Mouse (Mus musculus): ENCODE measurements around the gene Slc22a20. TPM values are rescaled to one million over a fixed set of nuclear protein-coding genes. Genes with fewer than 3 reads are reported as not detected.
A peak's percentile ranks its signal among the peaks of the same experiment; 100 is the strongest.

Slc22a20 gene
- total RNA-seq, 4 experiments from 2014 or later = not detected

DNA sequence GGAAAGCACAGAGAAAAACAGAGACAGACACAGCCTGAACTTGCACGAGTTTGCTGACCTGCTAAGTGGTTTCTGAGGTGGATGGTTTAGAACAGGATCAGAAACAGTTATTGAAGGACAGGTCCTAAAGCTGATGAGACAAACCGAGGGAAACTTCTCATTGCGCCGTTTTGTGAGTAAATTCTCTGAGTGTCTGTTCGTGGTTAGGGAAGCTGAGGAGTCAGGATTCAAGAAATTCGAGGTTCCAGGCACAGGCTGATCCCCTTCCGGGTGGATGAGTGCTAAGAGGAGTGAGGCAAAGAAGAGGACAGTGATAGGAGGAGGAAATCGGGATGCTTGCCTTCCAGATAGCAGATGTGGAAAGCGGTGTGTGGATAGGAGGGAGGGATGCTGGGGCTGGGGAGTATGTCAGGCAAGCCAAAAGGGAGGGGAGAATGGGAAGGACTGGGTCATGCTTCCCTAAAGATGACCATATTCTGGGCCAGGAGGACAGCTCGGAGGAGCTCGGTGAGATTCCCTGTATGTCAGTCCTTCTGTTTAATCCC lies 60.6 kb downstream of the Slc22a20 start:
- DNase-seq (ENCODE audit: low spot score) = no peak

DNA sequence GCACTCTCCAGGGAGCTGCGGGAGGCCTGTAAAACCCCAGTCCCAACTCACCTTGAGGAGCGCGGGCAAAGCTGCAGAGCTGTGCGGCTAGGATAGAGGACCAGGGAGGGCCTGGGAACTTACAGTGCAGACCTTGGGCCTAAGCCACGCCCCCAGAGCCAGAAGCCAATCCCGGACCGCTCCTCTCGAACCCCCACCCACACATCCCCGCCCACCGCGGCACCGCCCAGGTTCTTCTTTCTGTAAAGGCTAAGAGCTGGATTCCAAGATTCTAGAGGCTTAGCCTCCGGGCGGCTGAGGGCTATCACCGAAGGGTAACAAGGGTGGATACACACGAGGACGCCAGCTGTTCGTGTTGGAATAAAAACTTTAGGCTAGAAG lies 61.2 kb downstream of the Slc22a20 start, which contains the start of gene Cdc42ep2:
Gene Cdc42ep2, minus strand, starts transcription at position 104 of the 381 bp plus-strand sequence.
- peak; percentile 97 for DNase-seq (ENCODE audit: low spot score)

DNA sequence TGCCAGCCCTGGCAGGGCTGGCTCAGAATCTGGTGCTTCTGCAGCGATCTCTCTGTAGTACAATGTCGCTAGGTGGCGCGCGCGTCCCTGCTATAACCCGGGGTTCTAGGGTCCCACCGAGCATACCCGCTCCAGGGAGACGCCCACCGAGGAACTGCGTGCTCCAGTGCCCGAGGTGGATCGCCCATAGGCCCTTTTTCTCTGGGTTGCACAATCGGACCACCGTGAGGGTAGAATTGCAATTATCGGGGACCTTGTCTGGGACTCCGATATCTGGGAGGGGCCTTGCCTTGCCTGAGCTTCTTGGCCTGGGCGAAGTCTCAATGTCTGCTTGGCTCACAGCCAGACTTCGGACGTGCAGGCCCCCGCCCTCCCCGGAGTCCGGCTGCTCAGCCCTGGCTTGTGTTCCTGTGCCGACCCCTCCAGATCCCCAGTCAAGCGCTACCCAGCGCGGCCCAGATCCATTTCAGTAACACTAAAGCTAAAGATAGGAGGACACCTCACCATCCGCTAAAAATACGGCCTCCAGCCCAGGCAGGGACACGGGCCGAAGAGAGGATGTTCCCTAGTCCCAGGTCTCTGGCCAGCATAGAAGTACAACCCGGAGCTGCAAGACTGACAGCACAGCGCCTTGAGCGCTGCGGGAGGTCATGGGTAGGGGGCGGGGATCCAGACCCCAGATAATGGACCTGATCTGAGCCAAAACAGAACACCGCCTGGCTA lies 61.8 kb downstream of the Slc22a20 start:
- peak; percentile 93 for DNase-seq (ENCODE audit: low spot score)

DNA sequence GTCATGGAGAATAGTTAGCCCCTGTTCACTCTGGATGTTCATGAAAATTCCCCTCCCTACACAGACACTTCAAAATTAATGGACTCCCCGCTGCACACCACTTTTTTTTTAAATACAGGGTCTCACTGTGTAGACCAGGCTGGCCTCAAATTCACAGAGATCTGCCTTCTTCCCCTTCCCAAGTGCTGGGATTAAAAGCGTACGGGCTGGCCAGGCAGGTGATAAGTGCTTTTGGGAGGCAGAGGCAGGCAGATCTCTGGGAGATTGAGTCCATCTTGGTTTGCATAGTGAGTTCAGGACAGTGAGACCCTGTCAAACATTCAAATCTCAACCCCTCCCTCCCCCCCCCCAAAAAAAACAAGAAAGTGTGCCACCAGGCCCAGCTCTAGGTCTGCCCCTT lies 63.0 kb downstream of the Slc22a20 start:
- no peak for DNase-seq (ENCODE audit: low spot score)

DNA sequence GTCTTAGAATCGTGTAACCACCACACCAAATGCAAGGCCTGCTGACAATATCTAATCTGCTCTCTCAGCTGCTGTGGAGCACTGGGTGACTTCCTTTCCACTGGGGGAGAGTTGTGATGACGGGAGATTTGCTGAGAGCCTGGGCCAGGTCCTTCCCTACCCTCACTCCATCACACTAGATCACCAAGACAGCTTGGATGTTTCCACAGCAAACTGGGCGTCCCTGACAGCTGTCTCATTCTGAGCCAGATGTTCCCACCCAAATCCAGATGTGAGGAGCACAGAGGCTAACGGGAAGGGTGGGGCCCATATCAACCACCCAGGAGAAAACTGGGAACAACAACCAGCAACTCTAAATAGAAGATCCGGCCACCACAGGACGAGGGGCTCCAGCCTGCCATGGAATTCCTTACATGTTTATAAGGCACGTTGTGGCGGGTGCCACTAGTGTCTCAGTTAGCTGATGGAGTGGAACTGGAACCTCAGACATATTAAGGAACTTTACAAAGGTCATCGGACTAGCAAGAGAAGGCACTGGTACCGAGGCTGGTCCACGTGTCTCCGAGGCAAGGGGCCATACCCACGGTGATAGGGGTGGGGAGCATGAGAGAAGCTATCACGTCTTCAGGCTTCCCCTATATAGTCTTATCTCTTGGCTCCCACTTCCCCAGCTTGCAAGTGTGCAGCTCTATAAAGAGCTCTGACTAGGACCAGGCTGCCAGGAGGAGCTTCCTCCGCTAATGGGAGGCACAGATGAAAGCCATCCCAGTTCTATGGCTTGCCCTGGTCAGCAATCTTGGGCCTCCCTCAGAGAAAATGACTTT lies 63.6 kb downstream of the Slc22a20 start:
- peak; percentile 76 for DNase-seq (ENCODE audit: low spot score)

DNA sequence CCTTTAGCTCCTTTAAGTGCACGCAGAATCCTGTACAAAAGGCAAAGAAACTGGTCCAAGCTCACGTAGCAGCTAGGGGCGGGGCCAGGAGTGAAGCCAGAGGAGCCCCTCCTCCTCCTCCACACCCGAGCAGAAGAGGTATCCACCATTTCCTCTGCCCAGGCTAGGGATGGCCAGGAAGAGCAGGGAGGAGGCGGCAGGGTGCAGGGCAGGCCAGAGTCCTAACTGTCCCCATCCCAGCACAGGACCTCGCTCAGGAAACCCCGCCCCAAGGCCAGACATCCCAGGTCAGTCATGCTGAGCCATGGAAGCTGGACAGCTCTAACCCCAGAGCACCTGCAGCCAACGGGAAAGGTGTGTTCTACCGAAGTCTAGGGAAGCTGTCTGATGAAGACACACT lies 64.2 kb downstream of the Slc22a20 start:
- DNase-seq (ENCODE audit: low spot score) = peak; percentile 50

Other genes starting within 250 kb of the Slc22a20 start
- 10 to 100 TPM; 28.2 to 33.1 (median 31.7) TPM for gene Ltbp3, start 245.2 kb downstream of the Slc22a20 start, total RNA-seq (2022)
- gene Scyl1, start 214.7 kb downstream of the Slc22a20 start, total RNA-seq (2022) = 10 to 100 TPM; 63.3 to 70.6 (median 67.2) TPM
- 1 to 10 TPM; 7.1 to 8.1 (median 7.5) TPM for gene Frmd8, start 110.9 kb downstream of the Slc22a20 start, total RNA-seq (2022)
- 1 to 10 TPM; 2.4 to 3.8 (median 2.8) TPM for gene Slc25a45, start 108.3 kb downstream of the Slc22a20 start, total RNA-seq (2022)
- gene Tigd3, start 92.0 kb downstream of the Slc22a20 start, total RNA-seq (2022) = under 1 TPM; 0.23 to 0.50 (median 0.34) TPM
- 10 to 100 TPM; 71.9 to 95.2 (median 81.1) TPM for gene Dpf2, start 73.1 kb downstream of the Slc22a20 start, total RNA-seq (2022)
- gene Cdc42ep2, start 61.3 kb downstream of the Slc22a20 start, total RNA-seq (2022) = 1 to 10 TPM; 6.0 to 9.7 (median 8.9) TPM
- gene Pola2, start 21.9 kb downstream of the Slc22a20 start, total RNA-seq (2022) = 10 to 100 TPM in 2 of 4 experiments, 1 to 10 TPM in 2; 7.8 to 13.5 (median 9.3) TPM
- gene Capn1, start 29.8 kb upstream of the Slc22a20 start, total RNA-seq (2022) = 10 to 100 TPM; 28.2 to 43.0 (median 35.8) TPM
- 10 to 100 TPM; 18.9 to 21.7 (median 21.4) TPM for gene Syvn1, start 60.4 kb upstream of the Slc22a20 start, total RNA-seq (2022)
- 10 to 100 TPM; 33.7 to 44.8 (median 40.9) TPM for gene Mrpl49, start 71.6 kb upstream of the Slc22a20 start, total RNA-seq (2022)
- 100 to 1,000 TPM; 526 to 624 (median 583) TPM for gene Fau, start 71.7 kb upstream of the Slc22a20 start, total RNA-seq (2022)
- gene Znhit2, start 75.0 kb upstream of the Slc22a20 start, total RNA-seq (2022) = 10 to 100 TPM; 11.8 to 14.1 (median 13.0) TPM
- gene Tm7sf2, start 82.2 kb upstream of the Slc22a20 start, total RNA-seq (2022) = 1 to 10 TPM; 3.1 to 3.9 (median 3.2) TPM
- 10 to 100 TPM; 18.3 to 23.7 (median 21.1) TPM for gene Vps51, start 91.1 kb upstream of the Slc22a20 start, total RNA-seq (2022)
- not detected for gene Tmem262, start 93.9 kb upstream of the Slc22a20 start, total RNA-seq (2022)
- not detected for gene Gm28374, start 96.1 kb upstream of the Slc22a20 start, total RNA-seq (2022)
- 10 to 100 TPM; 15.4 to 20.8 (median 17.4) TPM for gene Zfpl1, start 98.8 kb upstream of the Slc22a20 start, total RNA-seq (2022)
- gene Cdca5, start 98.8 kb upstream of the Slc22a20 start, total RNA-seq (2022) = under 1 TPM in 1 of 4 experiments, not detected in 3; 0.16 TPM
- gene AC131692.1, start 108.3 kb upstream of the Slc22a20 start, total RNA-seq (2022) = not detected
- not detected for gene Naaladl1, start 119.6 kb upstream of the Slc22a20 start, total RNA-seq (2022)
- 10 to 100 TPM in 1 of 4 experiments, 1 to 10 TPM in 3; 8.0 to 10.4 (median 9.0) TPM for gene Sac3d1, start 132.5 kb upstream of the Slc22a20 start, total RNA-seq (2022)
- 10 to 100 TPM; 14.8 to 18.0 (median 15.6) TPM for gene Snx15, start 142.2 kb upstream of the Slc22a20 start, total RNA-seq (2022)
- gene Batf2, start 154.8 kb upstream of the Slc22a20 start, total RNA-seq (2022) = 1 to 10 TPM in 1 of 4 experiments, under 1 TPM in 3; 0.31 to 1.4 (median 0.43) TPM
- gene Arl2, start 155.4 kb upstream of the Slc22a20 start, total RNA-seq (2022) = 10 to 100 TPM; 77.6 to 82.7 (median 79.4) TPM
- not detected for gene Majin, start 198.2 kb upstream of the Slc22a20 start, total RNA-seq (2022)
- not detected for gene Gpha2, start 240.2 kb upstream of the Slc22a20 start, total RNA-seq (2022)
- gene Ppp2r5b, start 249.7 kb upstream of the Slc22a20 start, total RNA-seq (2022) = 10 to 100 TPM; 32.9 to 35.9 (median 34.4) TPM